15 mouse cellular contexts compared by ENCODE assay signal in genomic region chr9:57417341-57417740, GRCm38 (mm10). TPM values are rescaled to one million over a fixed set of nuclear protein-coding genes. Genes with fewer than 3 reads are reported as not detected.
DNase-seq lines count a peak whose midpoint lies in the region; ATAC-seq and TF ChIP-seq lines count a peak whose summit lies in the region.
"Had no signal": no experiment of that assay in that cellular context is flagged by ENCODE, and none has a peak within 500 bp of the region (broad histone marks: within the 10 kb centered on the region; RNA-seq: fewer than 3 reads in every experiment).

No protein-coding gene starts in this region.

- H3K27me3 ChIP-seq in lung, postnatal 0 days (replicated peaks; ENCODE audit: insufficient read depth, low read length) = no peaks in the 10 kb centered on the region
- H3K27me3 ChIP-seq in stomach, postnatal 0 days (ENCODE audit: control insufficient read depth, insufficient read depth, low read length) = no peaks in the 10 kb centered on the region
- H3K27me3 ChIP-seq: liver, embryonic 13.5 days had no signal

- H3K27ac ChIP-seq in lung, postnatal 0 days (ENCODE audit: low read length) = no peak overlapping the region
- H3K27ac ChIP-seq in macrophage = 0 out of 2 replicates have a peak overlapping the region, but pooled peaks have one; percentile 12
- H3K27ac ChIP-seq in stomach, postnatal 0 days (replicated peaks) = no peak overlapping the region
- H3K27ac ChIP-seq: kidney, postnatal 0 days; liver, embryonic 13.5 days had no signal

- WGBS in lung, postnatal 0 days = 66% methylated on average over 8 of the region's 8 CpGs
- 69% methylated on average over 8 of the region's 8 CpGs for WGBS in lung, adult 2 months
- WGBS in macrophage (ENCODE audit: missing documents) = 33% methylated on average over 8 of the region's 8 CpGs
- WGBS in stomach, postnatal 0 days = 78% methylated on average over 8 of the region's 8 CpGs

- H3K4me2 ChIP-seq in lung, postnatal 0 days (replicated peaks; ENCODE audit: low read depth, low read length) = no peak overlapping the region
- H3K4me2 ChIP-seq in stomach, postnatal 0 days (replicated peaks; ENCODE audit: low read depth) = no peak overlapping the region
- H3K4me2 ChIP-seq: liver, embryonic 13.5 days had no signal

- no peak overlapping the region for H3K9ac ChIP-seq in lung, postnatal 0 days (replicated peaks; ENCODE audit: low read depth)
- H3K9ac ChIP-seq in stomach, postnatal 0 days (ENCODE audit: low read length) = no peak overlapping the region
- H3K9ac ChIP-seq: liver, embryonic 13.5 days had no signal

- no peaks in the 10 kb centered on the region for H3K79me2 ChIP-seq in macrophage (ENCODE audit: inconsistent target)

- peaks cover 14% of the 10 kb centered on the region for H3K4me1 ChIP-seq in lung, postnatal 0 days (ENCODE audit: insufficient read depth, low read depth, low read length)
- H3K4me1 ChIP-seq in lung, adult 2 months (ENCODE audit: control insufficient read depth, insufficient read depth, low read length) = peaks cover 16% of the 10 kb centered on the region
- H3K4me1 ChIP-seq in stomach, postnatal 0 days (replicated peaks; ENCODE audit: control insufficient read depth, insufficient read depth) = peaks cover 4% of the 10 kb centered on the region; the same call in 1 of the 2 replicates

- H3K36me3 ChIP-seq in lung, postnatal 0 days (ENCODE audit: insufficient read depth, low read length) = no peaks in the 10 kb centered on the region
- peaks cover 11% of the 10 kb centered on the region; the same call in 1 of the 2 replicates for H3K36me3 ChIP-seq in macrophage (ENCODE audit: inconsistent target)
- H3K36me3 ChIP-seq in stomach, postnatal 0 days (ENCODE audit: control insufficient read depth, insufficient read depth, low read length) = 0 out of 2 replicates have a peak, but pooled peaks cover 2% of the 10 kb centered on the region

- no peak for ATAC-seq in lung, postnatal 0 days
- no peak for ATAC-seq in stomach, postnatal 0 days (ENCODE audit: low FRiP score, low TSS enrichment)
- ATAC-seq: inflammation-experienced regulatory T-cells, adult 6 months had no signal

- TF ChIP-seq EP300 in lung, postnatal 0 days (IDR thresholded peaks at IDR 0.05) = no peak
- no peak for TF ChIP-seq EP300 in stomach, postnatal 0 days (optimal IDR thresholded peaks at IDR 0.05)

- TF ChIP-seq CTCF in lung, postnatal 0 days (IDR thresholded peaks at IDR 0.05) = no peak
- no peak for TF ChIP-seq CTCF in lung, adult 2 months (IDR thresholded peaks at IDR 0.05; ENCODE audit: insufficient read depth, low read length)
- TF ChIP-seq CTCF in stomach, postnatal 0 days (IDR thresholded peaks at IDR 0.05; ENCODE audit: low read depth) = no peak

- TF ChIP-seq POLR2A in lung, adult 2 months (IDR thresholded peaks at IDR 0.05; ENCODE audit: borderline replicate concordance, extremely low read depth, low read depth, low read length) = no peak

- DNase-seq in adrenal gland, adult 2 months = peak; percentile 36
- no peak for DNase-seq in adrenal gland, adult 18-20 months (ENCODE audit: low spot score in 2 of 2)
- peak; percentile 20 for DNase-seq in lung, postnatal 0 days (ENCODE audit: low spot score)
- no peak for DNase-seq in lung, adult 2 months
- DNase-seq in cerebellum, postnatal 14 days = peak; percentile 81 to 91
- DNase-seq in retina, embryonic 14.5 days (ENCODE audit: low spot score) = no peak
- no peak for DNase-seq in stomach, postnatal 0 days (ENCODE audit: low spot score)
- DNase-seq: heart, postnatal 14 days; liver, embryonic 13.5 days; thymus, adult 18-20 months had no signal

- H3K4me3 ChIP-seq in lung, postnatal 0 days (ENCODE audit: low read depth, low read length) = no peak overlapping the region
- H3K4me3 ChIP-seq in lung, adult 2 months (replicated peaks; ENCODE audit: extremely low read depth, low read depth, low read length) = no peak overlapping the region
- H3K4me3 ChIP-seq in macrophage (ENCODE audit: inconsistent target) = no peak overlapping the region
- no peak overlapping the region for H3K4me3 ChIP-seq in stomach, postnatal 0 days (ENCODE audit: low read depth, low read length)
- H3K4me3 ChIP-seq: erythroblast, embryonic 14.5 days; liver, embryonic 13.5 days had no signal

- H3K9me3 ChIP-seq in lung, postnatal 0 days (ENCODE audit: low read length) = no peaks in the 10 kb centered on the region
- H3K9me3 ChIP-seq in stomach, postnatal 0 days (ENCODE audit: control insufficient read depth, low read length) = no peaks in the 10 kb centered on the region
- H3K9me3 ChIP-seq: G1E; liver, embryonic 13.5 days had no signal

RNA-seq across cellular contexts. Expression of gene Ppcdc, which starts 22.6 kb away (rescaled TPM):
- 10 to 100 TPM; 21.7 to 21.9 TPM for total RNA-seq in adrenal gland, adult 2 months (2021)
- polyA plus RNA-seq in adrenal gland, adult 2 months (2012; rRNA removed) = 38.0 and 43.9 TPM in 2 replicates
- 10 to 100 TPM; 15.0 to 18.0 TPM for total RNA-seq in adrenal gland, adult 18-20 months (2021)
- polyA plus RNA-seq in lung, postnatal 0 days (2015; fragmentation: Nextera tagmentation; extraction: Ambion mirVana) = 25.9 and 29.2 TPM in 2 replicates
- polyA plus RNA-seq in lung, adult 2 months (2012; rRNA removed) = 30.8 and 36.1 TPM in 2 replicates
- total RNA-seq in macrophage (2018; cell fraction: chromatin; rRNA removed) = 100 to 1,000 TPM in 5 of 26 experiments, 10 to 100 TPM in 21; 29.6 to 129 (median 82.6) TPM
- 10 to 100 TPM in 13 of 26 experiments, 1 to 10 TPM in 13; 4.6 to 16.6 (median 9.9) TPM for total RNA-seq in macrophage (2018; cell fraction: cytosol; rRNA removed)
- total RNA-seq in macrophage (2018; cell fraction: nucleus; rRNA removed) = 10 to 100 TPM; 31.7 to 91.3 (median 64.3) TPM
- polyA plus RNA-seq in macrophage (2018) = 7.9 to 18.3 TPM (median 17.6 TPM) in 3 replicates
- 14.2 and 16.2 TPM in 2 replicates for polyA plus RNA-seq in stomach, postnatal 0 days (2015; fragmentation: Nextera tagmentation; extraction: Ambion mirVana)

RNA-seq across cellular contexts. Expression of gene Scamp5, which starts 50.5 kb away (rescaled TPM):
- total RNA-seq in adrenal gland, adult 2 months (2021) = 10 to 100 TPM in 1 of 2 experiments, 1 to 10 TPM in 1; 8.4 to 18.1 TPM
- 21.0 and 21.7 TPM in 2 replicates for polyA plus RNA-seq in adrenal gland, adult 2 months (2012; rRNA removed)
- total RNA-seq in adrenal gland, adult 18-20 months (2021) = 10 to 100 TPM in 1 of 2 experiments, 1 to 10 TPM in 1; 7.5 to 13.7 TPM
- polyA plus RNA-seq in lung, postnatal 0 days (2015; fragmentation: Nextera tagmentation; extraction: Ambion mirVana) = 3.5 and 4.0 TPM in 2 replicates
- polyA plus RNA-seq in lung, adult 2 months (2012; rRNA removed) = 10.9 and 12.0 TPM in 2 replicates
- 100 to 1,000 TPM in 1 of 26 experiments, 10 to 100 TPM in 23, 1 to 10 TPM in 2; 5.5 to 108 (median 48.1) TPM for total RNA-seq in macrophage (2018; cell fraction: chromatin; rRNA removed)
- 10 to 100 TPM; 42.6 to 99.3 (median 67.3) TPM for total RNA-seq in macrophage (2018; cell fraction: cytosol; rRNA removed)
- total RNA-seq in macrophage (2018; cell fraction: nucleus; rRNA removed) = 100 to 1,000 TPM in 5 of 26 experiments, 10 to 100 TPM in 21; 15.0 to 148 (median 62.4) TPM
- 64.9 to 120 TPM (median 72.8 TPM) in 3 replicates for polyA plus RNA-seq in macrophage (2018)
- 42.4 and 48.7 TPM in 2 replicates for polyA plus RNA-seq in stomach, postnatal 0 days (2015; fragmentation: Nextera tagmentation; extraction: Ambion mirVana)
- polyA plus RNA-seq: inflammation-experienced regulatory T-cells, adult 6 months had no signal

Comparison
In these comparisons a context has a peak if more than half of its experiments do, and no peak if none do; other contexts are left out.
1. DNase-seq: peak in adrenal gland, adult 2 months (single experiment), lung, postnatal 0 days (single experiment) and cerebellum, postnatal 14 days (2 of 2); none in adrenal gland, adult 18-20 months (0 of 2), lung, adult 2 months (single experiment), retina, embryonic 14.5 days (single experiment) and stomach, postnatal 0 days (single experiment).